Mouse (Mus musculus) cerebellum, postnatal 10 days (tissue): Measurements from ENCODE around the gene Smad3.

ENCODE experiments used
- DNase-seq, 2 experiments: peaks; one replicate each; pipeline ENCODE4 v3.0.0; 2021; ENCODE audit warnings: mixed read lengths in 2 of 2

The Smad3 gene

DNA sequence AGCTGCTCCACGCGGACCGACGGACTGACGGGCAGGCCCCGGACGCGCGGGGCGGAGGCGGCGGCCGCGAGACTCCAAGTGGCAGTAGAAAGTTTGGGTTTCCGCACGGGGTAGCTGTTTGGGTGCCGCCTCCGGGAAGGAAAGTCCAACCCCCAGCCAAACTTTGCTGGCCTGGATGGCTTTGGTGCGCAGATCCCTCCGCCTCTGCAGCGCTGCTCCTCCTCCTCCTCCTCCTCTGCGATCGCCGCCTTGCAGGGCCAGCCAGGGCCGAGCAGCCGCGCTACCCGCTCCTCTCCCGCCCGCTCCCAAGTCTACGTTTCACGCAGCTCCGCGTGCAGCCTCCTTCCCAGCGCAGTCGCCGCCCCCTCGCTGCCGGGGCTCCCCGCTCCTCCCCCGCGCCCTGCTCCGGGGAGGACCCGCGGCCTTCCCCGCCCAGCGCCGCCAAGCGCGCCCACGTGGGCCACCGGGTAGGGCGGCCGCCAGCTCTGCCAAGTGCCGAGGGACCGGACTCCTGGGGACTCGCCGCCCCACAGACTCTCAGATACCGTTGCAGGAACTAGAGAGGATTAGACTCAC is at the start of gene Smad3:
Smad3 (minus strand) TSS at position 130 of the 576 bp plus-strand sequence.
- peak; percentile 72 to 84 for DNase-seq

DNA sequence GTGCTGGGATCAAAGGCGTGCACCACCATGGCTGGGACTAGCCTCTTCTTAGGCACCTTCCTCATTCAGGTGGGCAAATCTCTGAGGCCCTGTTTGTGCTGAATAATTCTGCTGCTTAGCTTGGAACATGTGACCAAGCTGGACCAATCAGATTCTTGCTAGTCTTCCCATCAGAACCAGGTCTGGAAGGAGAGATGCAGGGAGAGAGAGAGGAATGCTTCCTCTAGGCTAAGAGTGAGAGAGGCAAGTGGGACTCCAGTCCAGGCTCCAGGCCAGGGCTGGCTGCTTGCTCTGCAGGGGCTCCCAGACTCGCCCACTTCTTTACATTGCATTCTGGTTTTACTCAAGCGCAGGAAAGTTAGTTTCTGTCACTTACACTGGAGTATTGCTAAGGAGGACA is 47.1 kb upstream of the Smad3 start:
- DNase-seq: peak; percentile 40 to 41

DNA sequence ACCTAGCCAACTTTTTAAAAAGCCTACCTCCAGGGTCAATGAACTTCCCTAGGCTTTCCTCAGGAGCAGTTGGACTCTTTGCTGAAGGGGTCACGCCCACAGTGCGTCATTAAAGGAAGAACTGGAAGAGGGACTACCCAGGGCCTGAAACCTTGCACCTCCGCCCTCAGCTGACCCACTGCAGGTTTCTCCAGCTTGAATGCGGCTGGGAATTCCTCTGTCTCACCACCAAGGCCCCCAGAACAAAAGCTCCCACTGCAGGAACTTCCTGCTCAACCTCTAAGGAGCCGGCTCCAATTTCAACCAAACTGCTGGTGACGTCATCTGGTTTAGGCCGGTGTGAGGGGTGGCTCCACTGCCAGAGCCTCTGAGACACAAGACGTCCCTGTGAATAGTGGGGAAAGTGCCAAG is 45.4 kb upstream of the Smad3 start:
- DNase-seq: peak in 1 of 2 experiments; percentile 16

DNA sequence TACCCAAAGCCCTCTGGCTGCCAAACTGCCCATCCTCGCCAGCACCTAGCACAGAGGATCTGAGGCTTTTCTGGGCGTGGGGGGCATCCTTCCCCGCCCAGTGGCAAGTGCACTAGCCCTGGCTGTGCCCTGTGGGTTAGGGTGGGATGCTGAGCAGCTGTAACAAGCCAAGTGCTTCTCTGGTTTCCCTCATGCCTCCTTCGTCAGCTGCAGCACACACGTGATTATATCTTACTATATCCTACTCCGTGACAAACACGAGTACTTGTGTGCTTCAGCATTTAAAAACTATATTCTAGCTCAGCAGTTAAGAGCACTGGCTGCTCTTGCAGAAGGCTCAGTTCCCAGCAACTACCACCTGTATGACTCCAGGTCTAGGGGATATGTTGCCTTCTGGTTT is 44.7 kb upstream of the Smad3 start:
- no peak for DNase-seq

DNA sequence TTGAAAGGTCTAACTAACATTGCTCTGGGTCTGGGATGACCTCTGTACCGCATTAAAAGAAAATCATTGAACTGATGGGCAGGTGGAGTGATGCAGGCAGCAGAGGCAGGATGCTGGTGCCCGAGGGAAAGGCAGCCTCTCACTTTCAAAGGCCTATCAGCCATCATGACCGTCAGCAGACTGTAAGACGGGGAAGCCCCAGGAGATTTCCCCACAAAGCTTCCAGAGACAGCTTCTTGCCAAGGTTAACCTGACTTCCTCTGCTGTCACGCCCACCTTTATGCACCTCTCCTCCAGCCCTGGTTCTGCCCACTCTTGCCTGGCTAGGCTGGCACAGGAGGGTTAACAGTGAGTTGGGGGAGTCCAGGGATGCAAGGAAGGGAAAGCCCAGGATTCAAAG is 44.3 kb upstream of the Smad3 start:
- DNase-seq: no peak

DNA sequence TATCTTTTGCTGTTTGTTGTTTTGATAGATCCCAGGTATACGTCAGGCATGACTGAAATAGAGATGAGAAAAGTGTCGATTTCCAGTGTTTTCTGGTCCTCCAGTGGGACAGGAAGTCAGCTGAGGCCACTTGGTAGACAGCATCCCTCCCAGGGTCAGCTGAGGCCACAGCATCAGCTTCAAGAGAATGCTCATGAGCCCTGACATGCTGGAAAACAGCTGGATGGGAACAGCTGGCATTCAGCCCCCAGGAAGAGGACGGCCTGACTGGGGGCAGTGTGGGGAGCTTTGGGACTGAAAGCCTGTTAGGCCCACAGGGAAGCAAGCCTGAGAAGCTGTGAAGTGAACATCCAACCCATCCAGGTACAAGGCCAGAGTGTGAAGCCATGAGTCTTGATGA is 38.6 kb upstream of the Smad3 start:
- DNase-seq: no peak

DNA sequence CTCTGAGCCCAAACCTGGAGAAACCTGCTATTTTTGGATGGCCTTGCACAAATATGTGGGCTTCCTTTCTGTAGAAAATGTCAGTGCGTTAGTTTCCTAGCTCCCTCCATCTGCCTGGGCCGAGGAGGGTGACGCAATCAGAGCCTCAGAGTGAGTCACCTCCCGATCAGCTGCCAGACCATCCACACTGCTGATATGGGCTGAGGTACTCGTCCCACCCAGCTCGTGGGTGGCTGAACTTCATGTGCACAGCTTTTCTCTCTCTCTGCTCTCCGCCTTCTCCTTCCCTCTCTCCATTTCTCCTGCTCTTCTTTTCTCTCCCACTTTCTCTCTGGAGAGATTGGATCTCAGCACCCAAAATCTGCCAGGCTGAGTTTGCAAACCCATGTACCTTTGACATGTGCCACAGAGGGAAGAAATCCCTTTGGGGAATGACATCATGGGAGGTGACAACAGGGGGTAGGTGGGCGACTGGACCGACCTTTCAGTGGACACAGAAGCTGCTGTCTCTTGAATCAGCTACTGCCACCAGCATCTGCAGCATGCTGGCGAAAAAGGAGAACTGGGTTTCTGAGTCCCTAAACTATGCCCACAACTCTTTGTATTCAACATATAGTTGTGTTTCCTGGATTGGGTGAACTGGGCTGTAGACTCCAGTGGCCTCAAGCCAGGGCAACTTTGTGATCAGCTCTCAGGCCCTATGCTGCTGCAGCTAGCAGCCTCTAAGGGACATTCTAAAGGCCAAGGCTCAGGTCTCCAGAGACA is 36.1 kb upstream of the Smad3 start:
- no peak for DNase-seq

DNA sequence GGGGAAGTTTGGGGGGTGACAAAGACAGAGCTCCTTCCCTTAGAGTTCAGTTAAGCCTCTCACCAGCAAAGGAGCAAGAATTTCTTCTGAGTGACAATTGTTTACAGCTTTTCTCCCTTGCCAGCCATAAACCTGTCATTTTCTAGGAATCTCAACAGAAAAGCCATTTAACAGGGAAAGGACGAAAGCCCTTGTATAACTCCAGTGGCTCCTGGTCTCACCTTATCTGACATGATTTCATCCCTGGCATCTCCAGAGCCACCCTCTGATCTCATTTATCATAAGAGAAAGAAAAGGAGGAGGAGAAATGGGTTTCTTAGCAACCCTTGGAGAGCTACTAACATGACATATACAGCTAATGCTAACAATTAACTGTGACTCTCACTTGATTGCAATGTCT is 33.9 kb upstream of the Smad3 start:
- no peak for DNase-seq

DNA sequence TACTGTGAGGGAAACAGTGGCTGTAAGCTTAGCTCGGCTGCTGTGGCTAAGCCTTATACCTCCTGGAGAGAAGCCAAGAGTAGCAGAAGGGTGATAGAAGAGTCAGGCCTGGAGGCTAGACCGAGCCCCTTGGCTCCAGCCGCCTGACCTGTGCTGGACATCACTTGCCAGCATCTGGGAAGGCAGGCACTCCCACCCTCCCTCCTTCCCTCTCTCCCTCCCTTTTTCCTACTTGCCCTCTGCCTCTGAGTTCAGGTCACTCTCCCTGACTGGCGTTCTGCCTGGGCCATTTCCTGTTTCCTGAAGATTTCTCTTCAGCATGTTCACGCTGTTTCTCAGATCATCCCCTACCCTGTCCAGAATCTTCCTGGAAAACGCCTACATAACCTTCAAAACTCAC is 33.5 kb upstream of the Smad3 start:
- DNase-seq: peak; percentile 31 to 57

DNA sequence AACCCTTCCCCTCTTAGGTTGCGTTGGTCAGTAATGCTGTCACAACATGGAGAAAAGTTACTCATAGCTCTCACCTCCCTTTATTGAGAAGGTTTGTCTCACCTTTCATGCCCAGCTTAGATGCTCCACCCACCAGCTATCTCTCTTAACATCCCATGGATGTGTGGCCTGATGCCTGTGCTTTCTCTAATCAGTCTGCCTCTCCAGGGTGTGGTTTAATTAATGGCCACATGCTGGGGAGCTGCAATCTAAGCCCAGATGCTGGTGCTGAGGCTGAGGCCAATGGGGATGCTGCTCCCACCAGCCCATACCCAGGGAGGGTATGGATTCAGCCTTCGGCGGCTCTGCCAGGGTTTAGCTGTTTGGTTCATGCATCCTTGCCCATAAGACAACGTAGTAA is 32.4 kb upstream of the Smad3 start:
- no peak for DNase-seq

DNA sequence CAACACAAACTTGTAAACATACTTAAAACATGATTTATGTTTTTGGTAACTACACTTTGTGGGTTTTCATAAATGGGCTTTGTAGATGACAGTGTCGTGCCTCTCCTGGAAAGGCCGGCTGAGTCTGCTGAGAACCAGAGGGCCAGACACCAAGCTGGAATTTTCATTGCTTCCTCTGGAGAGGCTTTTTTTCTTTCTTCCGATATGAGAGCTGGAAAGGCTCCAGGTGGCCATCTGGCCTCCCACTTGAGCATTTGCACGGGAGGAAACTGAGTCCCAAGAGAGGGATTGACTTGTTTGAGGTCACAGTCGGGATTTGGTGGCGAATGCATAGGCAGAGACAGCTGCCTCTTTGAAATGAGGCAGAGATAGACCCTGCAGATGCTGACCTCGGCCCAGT is 31.6 kb upstream of the Smad3 start:
- DNase-seq: peak; percentile 36 to 51

DNA sequence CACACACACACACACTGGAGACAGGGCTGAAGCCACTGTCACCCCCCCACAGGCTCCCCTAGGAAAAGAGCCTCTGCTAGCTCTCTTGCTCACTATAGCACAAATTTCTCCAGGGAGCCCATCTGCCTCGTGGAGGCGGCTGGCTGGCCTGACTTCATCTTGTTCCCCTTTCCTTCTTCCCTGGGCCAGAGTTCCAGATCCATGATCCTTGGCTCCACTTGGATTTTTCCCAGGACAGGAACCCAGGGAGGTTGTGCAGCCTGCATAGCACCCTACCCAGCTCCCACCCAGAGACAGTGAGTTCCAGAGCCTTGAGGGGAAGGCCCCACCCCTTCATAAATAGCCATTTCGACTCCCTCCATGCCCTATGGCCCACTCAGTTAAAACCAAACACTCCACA is 29.8 kb upstream of the Smad3 start:
- DNase-seq: no peak

DNA sequence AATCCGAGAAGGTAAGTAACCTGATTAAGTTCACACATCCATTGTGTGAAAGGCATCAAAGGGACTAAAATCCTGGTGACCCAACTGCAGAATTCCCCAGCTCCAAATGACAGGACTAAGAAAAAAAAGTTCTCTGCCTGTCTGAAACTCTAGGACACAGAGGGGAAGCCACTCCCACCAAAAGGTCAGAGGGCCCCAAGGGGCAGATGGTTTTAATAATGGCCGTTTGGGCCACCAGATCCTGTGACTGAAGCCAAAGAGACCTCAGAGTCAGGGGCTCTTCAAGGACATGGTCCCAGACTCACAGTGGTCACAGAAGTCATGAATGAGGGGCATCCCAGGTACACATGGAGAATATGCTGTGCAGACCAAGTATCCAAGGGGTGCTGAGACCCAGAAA is 29.3 kb upstream of the Smad3 start:
- no peak for DNase-seq

DNA sequence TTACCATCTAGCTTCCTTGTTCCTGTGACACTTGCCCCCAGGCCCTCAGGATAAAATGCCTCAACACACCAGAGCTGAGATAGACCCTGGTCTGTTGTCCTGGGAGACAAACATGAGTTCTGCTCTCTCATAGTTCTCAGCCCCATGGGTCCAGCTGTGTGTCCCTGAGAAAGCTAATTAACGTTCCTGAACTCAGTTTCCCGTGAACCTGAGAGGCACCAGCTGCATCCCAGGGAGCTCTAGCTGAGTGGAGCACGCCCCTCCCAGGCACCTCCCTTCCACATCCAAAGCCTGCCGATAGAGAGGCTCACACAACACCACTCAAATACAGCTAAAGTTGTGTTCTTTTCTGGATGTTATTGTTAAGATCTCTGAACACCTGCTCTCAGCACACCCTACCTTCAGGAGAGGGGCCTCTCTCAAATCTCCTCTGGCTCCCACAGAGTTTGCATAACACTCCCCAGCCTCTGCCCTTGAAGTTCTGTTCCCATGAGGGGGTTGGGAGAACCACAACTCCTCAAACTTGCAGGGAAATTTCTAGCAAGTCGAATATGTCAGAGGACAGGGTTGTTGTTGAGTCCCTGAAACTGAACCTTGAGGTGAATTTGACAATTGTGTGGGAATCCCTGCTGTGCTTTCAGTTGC is 28.4 kb upstream of the Smad3 start:
- no peak for DNase-seq

DNA sequence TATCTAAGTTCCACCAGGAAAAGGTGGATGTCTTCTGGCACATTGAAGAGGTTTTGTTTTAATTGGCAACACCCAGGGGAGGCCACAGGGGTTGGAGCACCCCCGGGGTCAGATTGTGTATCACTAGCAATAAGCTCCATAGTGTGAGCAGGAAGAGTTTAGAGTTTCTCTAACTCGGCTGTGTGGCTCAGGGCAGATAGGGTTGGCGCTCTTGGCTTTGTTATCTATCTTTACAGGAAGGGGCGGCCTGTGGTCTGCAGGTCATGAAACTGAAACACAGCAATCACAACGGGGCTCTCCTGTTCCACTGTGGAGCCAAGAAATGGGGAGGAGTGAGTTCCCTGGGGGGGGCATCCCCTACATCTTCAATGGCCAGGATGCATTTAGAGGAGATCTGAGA is 27.7 kb upstream of the Smad3 start:
- no peak for DNase-seq

DNA sequence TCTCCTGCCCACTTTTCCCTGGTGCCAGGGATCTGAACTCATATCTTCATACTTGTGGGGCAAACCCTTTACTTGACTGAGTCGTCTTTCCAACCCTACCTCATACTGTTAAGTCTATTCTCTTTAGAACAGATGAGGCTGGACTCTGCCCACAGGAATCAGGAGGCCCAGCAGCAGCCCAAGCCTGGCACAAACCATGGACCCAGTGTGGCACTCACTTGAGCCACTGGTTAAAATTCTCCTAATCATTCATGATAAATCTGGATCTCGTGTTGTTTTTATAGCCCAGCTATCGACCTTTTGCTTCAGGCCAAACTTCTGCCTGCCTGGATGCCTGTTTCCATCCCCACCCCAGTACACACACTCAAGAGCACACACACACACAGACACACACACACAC is 26.8 kb upstream of the Smad3 start:
- DNase-seq: no peak

DNA sequence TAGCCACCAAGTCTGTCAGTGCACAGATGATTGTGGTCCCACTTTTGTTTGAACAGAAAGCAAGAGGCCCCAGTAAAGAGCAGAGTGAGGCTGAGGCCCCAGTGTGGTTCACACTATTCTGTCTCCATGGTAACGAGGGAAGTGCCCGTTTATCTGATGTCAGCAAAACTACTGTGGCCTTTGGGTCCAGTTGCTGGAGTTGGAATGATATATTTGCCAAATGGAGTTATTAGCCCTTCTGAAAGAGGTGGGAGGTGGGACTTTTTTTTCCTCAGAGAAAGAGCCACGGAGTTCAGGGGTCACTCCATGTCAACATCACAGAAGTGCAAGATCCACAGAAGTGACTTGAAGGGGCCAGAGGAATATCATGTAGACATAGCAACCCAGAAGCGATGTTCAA is 24.9 kb upstream of the Smad3 start:
- no peak for DNase-seq

DNA sequence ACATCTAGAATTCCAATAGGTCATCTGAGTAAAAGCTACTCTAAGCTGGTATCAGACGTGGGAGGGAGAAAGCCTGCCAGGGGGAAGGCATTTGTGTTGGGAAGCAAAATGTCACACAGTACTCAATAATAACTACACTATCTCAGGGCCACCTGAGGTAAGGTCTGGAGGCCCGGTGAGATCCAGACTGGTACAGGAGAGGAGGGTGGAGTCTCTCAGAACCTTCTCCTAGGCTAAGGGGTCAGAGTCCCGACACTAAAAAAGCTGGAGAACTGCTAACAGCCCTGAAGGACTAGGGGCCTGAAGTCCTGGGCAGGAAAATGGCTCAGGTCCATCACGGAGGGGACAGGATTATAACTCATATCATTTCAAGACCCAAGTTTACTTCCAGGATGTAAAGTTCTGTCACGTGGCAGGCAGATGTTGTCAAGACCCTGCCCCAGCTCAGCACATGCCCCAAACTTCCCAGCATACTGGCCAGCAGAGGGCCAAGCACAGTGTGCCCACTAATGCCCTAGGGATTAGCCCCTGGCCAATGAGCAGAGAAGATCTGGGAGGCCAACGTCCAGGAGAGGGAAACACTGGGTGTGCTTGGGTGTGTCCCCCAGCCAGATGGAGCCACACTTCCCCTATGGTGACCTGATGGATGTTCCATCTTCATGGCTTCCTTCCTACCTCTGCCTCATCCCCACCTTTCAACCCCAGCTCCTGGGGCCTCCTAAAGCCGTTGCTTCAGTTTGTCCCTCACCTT is 24.1 kb upstream of the Smad3 start:
- no peak for DNase-seq

DNA sequence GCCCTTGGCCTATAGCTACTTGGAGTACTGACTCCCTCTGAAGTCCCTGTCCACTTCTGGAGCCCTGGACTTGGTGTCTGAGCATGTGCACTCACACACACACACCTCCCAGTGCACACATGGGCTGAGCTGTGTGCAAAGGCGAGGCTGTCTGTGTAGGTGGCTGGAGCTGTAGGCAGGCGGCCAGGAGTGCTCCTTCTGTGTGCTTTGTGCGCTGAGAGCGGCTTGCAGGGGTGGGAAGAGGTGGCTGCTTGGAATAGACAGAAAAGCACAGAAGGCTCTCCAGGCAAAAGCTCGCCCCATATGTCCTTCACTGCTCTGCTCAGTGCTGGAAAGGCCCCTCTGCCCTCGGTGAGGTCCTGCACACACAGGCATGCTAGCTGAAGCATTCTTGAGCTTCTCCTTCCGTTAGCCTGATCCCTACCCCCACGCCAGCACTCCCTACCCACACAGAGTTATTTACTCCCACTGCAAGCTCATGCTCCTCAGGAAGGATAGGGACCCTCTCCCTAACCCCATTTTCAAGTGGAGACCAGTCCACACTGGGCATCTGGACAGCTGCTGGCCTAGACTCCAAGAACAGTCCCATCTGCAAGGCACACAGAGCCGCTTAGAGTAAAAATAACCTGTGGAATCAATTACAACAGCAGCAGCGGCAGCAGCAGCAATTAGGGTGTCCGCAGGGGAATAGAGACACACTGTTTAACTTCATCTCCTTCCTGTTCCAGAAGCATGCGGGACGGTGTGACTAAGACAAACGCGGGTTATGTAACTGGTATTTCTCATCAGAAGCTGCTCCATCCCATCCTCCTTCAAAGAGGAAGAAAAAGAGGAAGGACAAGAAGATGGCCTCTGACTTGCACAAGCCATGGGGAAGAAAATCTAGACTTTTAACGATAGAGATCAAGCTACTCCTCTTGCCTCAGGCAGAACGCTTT is 22.4 kb upstream of the Smad3 start:
- peak; percentile 48 to 68 for DNase-seq

DNA sequence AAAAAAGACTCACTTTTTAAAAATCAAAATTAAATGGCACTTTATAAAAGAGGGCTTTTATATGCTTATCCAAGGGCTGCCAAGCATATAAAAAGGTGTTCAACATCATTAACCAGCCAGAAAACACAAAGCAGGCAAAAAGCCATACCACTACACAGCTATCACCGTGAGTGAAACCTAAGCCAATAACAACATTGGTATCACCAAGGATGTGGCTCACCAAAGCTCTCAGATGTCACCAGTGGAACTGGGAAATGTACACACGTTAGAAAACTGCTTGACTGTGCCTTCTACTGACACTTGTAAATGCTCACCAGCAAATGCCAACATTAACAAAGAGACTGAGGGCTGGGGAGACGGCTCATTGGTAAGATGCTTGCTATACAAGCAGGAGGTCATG is 18.9 kb upstream of the Smad3 start:
- DNase-seq: no peak

DNA sequence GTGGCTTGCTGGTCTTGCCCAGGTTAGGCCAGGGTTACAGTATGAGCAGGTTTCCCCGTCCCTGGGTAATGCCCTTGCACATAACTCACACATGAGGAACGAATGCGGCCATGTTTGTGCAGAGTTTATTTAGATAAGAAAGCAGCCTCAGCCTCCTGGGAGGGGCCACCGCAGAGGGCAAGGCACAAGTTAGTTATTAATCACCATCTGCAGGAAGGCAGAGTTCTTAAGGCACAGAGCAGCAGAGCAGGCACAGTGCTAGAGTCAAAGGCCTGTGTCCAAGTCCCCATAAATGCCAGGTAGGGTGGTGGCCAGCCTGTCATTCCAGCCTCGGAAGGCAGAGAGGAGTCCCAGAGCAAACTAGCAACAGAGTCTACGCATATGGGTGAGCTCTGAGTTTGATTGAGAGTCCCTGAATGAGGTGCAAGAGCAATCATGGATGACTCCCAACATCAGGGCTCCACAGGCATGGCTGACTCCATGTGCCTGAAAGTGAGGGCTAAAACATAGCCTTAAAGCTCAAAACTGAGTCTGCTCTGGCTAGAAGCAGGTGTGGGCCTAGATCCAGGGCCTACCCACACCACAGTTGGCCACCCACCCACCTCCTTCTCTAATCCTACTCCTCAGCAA is 17.2 kb upstream of the Smad3 start:
- DNase-seq: no peak

DNA sequence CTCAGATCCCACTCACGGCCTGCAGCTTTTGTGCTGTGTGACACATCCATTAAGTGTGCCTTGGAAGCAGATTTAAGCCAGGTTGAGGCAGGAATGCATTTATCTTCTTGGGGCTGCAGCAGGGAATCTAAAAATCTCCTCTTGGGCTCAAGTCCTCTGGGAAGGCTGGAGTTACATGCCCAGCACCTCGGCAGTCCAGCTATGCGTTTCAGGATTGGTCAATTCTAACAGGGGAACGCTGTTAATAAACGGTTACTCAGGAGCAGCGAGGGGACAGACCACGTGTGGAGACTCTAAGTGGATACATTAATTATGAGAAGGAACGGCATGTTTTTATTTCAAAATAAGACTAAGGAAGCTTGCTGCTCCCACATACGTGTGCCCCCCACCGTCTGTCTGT is 14.7 kb upstream of the Smad3 start:
- no peak for DNase-seq
